Mouse (Mus musculus) brown adipose tissue, adult 24 weeks (tissue): Measurements from ENCODE around the gene Myocd. TPM values are rescaled to one million over a fixed set of nuclear protein-coding genes. Genes with fewer than 3 reads are reported as not detected.

Source experiments
- H3K27ac ChIP-seq: fragments of 200-500 bp; replicated peaks from 2 replicates; pipeline ENCODE4 v1.5.1; 2012; ENCODE audit warnings: low read depth, mild to moderate bottlenecking, low read length
- H3K4me1 ChIP-seq: fragments of 200-500 bp; 2 replicates; pipeline ENCODE4 v1.6.1; 2012; ENCODE audit warnings: low read length, mixed read lengths; ENCODE audit not compliant: control insufficient read depth, insufficient read depth, insufficient read length
- H3K4me3 ChIP-seq: fragments of 200-500 bp; 2 replicates; pipeline ENCODE4 v1.5.1; 2012; ENCODE audit warnings: low read depth, mild to moderate bottlenecking, low read length, moderate library complexity; ENCODE audit not compliant: insufficient read depth
- polyA plus RNA-seq: library from polyadenylated mRNA; stranded (reverse); fragments of >200 nt; gene quantifications from 2 replicates; pipeline ENCODE4 v1.2.4, GENCODE M21; 2012; ENCODE audit not compliant: missing spikeins, insufficient read depth, insufficient read length

Gene Myocd
- polyA plus RNA-seq, 1 experiment = not detected

DNA sequence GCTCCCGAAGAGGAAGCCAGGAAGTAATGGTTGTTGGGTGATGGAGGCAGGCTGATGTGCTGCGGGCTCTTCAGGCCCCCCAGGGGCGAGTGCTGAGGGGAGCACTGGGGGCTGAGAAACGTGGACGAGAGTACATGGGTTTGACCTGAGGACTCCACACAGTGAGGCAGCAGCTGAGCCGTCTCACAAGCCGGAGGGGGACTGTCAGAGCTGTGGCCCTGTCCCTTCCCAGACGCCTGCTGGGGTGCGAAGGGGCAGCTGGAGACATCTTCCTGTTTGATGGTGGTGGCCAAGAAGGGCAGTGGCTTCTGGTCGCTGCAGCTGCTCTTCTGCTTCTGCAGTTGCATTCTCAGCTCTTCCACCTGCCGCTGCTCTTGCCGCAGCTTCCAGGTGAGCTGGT lies 82.8 kb downstream of the Myocd start:
- Histone ChIP-seq H3K4me1 (no peaks in the 10 kb centered on the region), H3K4me3 (no peak overlapping the region), H3K27ac (no peak overlapping the region)

DNA sequence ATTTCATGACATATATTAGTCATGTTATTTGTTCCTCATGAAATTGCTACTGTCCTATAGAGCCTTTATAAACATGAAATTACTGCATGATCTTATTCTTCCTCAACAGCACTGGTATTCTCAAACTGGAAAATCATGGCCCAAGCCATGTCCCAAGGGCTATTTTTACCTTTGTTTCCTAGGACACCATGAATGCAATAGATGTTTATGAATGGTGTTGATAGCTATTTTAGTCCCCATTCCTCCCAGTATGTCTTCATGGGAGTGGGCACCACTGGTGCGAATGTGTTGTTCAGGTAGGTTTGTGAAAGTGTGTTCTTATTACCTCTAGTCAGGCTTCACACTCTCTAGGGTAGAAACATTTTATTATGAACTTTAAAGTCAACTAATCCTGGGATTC lies 84.7 kb downstream of the Myocd start:
- Histone ChIP-seq H3K4me1 (no peaks in the 10 kb centered on the region), H3K27ac (no peak overlapping the region), H3K4me3 (no peak overlapping the region)

- no peaks in the 10 kb centered on the region for H3K4me1 ChIP-seq
- H3K27ac ChIP-seq = no peak overlapping the region
- no peak overlapping the region for H3K4me3 ChIP-seq
Measured at GRCm38 (mm10) chr11:65170121-65170750, 99.6 kb downstream of the Myocd start.

GRCm38 (mm10) chr11:65162767-65163120 lies 107.0 kb downstream of the Myocd start, which contains the start of gene Arhgap44:
TSS of gene Arhgap44 (minus strand) at chr11:65162961.
- no peak within 1 kb of the TSS for H3K27ac ChIP-seq
- H3K4me1 ChIP-seq = no peaks in the 10 kb centered on the region
- H3K4me3 ChIP-seq = peak within 1 kb of the TSS; percentile 66

DNA sequence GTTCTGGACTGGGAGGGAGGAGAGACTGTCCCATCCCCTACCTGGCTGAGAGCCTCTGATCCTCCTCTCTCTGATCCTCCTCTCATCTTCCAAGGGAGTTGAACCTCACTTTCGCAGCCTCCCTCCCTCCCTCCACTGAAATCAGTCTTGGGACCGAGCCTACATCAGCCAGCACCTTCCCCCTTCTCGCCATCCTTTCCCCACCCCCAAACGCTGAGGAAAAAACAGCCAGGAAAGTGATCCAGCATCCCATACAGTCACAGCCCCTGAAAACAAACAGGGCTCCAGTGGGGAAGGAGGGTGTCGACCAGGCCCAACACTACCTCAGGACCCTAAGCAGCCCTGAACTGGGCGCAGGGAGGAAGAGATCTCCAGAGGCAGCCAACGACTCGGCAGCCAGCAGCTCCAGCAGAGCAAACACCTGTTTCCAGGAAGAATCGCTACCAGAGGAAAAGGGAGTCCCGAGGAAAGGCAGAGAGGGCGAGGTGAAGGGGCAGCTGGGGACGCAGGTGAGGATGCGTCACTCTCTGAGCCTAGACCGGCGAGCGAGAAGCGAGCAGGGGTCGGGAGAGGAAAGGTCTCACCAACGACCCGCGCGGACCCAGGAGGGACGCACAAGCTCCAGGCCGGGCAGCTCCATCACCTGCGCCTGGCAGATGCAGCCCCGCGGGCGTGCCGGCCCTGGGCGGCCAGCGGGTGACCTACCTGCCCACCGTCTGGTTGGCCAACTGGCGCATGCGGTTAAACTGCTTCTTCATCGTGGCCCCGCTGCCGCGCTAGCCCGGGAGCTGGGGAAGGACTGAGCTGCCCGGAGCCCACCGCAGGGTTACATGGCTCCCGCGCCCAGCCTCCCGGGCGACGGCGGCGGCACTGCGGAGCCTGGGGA lies 107.7 kb downstream of the Myocd start:
- H3K27ac ChIP-seq = no peak overlapping the region
- no peaks in the 10 kb centered on the region for H3K4me1 ChIP-seq
- peak overlapping the region; percentile 66 for H3K4me3 ChIP-seq

- H3K4me1 ChIP-seq = no peaks in the 10 kb centered on the region
- H3K27ac ChIP-seq = no peak overlapping the region
- no peak overlapping the region for H3K4me3 ChIP-seq
Measured at GRCm38 (mm10) chr11:65160991-65161880, 108.6 kb downstream of the Myocd start.

DNA sequence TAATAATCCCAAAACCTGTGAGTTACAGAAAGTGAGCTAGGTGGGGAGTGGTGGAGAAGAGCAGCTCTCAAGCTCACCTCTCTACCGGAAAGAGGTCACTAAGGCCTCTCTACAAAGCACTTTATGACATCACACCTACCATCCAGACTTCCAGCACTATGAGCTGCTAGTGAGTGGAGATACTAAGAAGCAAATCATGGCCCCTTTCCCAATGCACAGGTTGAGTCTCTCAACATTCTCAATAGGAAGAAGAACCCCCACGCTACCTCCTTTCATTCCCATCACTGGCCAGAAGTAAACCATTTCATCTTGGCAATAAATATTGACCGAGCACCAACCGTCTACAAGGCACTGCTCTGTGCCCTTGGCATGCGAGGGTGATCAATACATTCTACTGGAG lies 110.0 kb downstream of the Myocd start, which contains the start of gene 1700086D15Rik:
TSS of gene 1700086D15Rik (minus strand) at position 101 of the 400 bp plus-strand sequence.
- Histone ChIP-seq H3K4me3 (no peak within 1 kb of the TSS), H3K4me1 (no peaks in the 10 kb centered on the region), H3K27ac (no peak within 1 kb of the TSS)

- no peak overlapping the region for H3K4me3 ChIP-seq
- H3K4me1 ChIP-seq = no peaks in the 10 kb centered on the region
- no peak overlapping the region for H3K27ac ChIP-seq
Measured at GRCm38 (mm10) chr11:65158658-65158990, 111.2 kb downstream of the Myocd start.

DNA sequence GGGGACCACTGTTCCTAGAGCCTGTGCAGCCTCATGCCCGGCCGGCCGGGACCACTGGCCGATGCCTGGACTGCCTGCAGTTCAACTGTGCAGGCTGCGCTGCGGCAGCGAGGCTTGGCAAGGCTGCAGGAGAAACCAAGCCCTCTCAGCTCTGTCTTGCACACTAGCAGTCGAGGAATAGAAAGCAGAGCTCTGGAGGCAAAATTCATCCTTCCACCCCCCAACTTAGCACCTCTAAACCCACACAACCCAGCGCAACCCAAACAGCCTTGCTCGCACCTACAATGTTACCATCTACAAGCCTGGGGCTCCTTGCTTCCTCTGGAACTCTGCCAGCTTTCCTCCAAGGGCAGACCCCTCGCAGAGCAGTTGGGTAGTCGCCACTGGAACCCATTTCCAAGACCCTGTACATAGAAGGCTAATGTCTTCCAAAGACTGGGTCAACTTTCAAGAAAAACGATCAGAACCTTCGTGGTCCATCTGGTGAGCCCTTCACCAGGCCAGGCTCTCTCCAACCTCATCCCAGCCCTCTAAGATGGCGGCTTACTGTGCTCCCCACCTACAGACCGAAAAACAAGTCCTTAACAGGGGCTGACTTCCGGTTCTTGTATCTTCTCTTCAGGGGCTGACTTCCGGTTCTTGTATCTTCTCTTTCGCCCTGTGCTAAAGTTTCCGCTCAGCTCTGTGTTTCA lies 111.7 kb downstream of the Myocd start:
- Histone ChIP-seq H3K4me1 (no peaks in the 10 kb centered on the region), H3K4me3 (no peak overlapping the region), H3K27ac (no peak overlapping the region)

- H3K4me1 ChIP-seq = no peaks in the 10 kb centered on the region
- H3K27ac ChIP-seq = no peak overlapping the region
- H3K4me3 ChIP-seq = no peak overlapping the region
Measured at GRCm38 (mm10) chr11:65153006-65153405, 116.8 kb downstream of the Myocd start.

GRCm38 (mm10) chr11:65148441-65148840 lies 121.3 kb downstream of the Myocd start:
- Histone ChIP-seq H3K27ac (no peak overlapping the region), H3K4me1 (no peaks in the 10 kb centered on the region), H3K4me3 (no peak overlapping the region)

DNA sequence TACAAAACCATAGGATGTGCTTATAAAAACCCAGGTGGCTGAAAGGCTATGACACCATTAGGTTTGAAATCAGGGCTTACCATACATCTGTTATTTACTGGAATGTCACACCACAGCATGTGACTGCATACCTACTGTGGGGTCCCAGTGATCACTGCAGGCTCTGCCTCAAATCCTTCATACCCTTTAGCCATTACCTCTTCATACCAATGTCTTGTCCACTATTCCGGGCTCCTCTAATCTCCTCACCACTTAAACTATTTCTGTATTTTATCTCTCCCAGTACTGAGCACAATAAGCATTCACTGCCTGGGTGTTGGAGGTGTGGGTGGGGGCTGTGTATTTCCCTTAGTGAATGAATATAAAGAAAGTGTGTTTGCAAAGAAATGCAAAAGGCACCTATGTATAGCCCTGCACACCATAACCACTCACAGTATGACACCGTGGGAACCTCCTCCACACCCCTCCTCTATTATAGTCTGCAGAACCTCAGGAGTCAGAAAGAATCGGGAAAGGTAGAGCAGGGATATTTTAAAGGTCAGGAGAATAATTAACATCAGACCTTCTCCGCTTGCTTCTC lies 126.9 kb downstream of the Myocd start:
- H3K4me3 ChIP-seq = no peak overlapping the region
- no peaks in the 10 kb centered on the region for H3K4me1 ChIP-seq
- no peak overlapping the region for H3K27ac ChIP-seq

DNA sequence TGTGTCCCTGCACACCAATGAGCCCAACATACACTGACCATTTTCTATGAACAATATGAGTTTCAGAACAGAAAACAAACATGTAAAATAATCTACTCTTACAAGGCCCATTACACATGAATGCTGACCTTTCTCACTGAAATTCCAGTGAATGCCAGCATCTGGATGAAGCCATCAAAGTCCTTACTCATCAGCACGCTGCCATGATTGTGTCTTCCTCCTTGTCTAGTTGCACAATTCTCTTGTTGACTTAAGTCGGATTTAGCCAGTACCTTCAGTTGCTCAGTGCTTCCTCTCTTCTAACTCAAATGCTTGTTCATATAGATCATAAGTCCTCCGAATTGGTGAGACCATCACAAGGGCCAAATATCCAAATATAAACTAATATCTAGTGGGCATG lies 130.8 kb downstream of the Myocd start:
- no peak overlapping the region for H3K27ac ChIP-seq
- H3K4me3 ChIP-seq = no peak overlapping the region
- H3K4me1 ChIP-seq = no peaks in the 10 kb centered on the region

DNA sequence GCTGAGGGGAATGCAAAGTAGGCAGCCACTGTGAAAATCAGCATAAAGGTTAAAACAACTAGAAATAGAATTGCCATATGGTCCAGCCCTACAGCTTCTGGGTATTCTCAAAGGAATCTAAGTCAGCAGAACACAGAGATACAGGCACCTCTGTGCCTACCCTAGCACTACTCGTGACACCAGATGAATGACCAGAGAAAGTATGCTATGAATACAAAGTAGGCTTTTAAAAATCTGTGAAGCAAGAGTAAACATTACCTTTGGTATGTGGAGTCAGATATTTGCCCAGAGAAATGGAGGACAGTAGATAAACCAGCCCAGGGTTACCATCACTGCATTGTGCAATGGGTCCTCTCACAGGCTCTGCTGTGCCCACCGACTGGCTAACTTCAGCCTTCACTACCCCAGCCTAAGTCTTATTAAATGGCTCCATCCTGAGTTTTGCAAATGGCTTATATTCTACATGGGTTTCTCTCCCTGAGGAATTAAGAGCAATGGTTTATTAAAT lies 132.6 kb downstream of the Myocd start:
- Histone ChIP-seq H3K4me1 (no peaks in the 10 kb centered on the region), H3K4me3 (no peak overlapping the region), H3K27ac (no peak overlapping the region)
